19 mouse cellular contexts compared by ENCODE assay signal in genomic region chr3:123527806-123528507, GRCm38 (mm10).
DNase-seq lines count a peak whose midpoint lies in the region; ATAC-seq and TF ChIP-seq lines count a peak whose summit lies in the region.
"Had no signal": no experiment of that assay in that cellular context is flagged by ENCODE, and none has a peak within 500 bp of the region (broad histone marks: within the 10 kb centered on the region; RNA-seq: fewer than 3 reads in every experiment).

No protein-coding gene starts in this region.

- H3K36me3 ChIP-seq in intestine, postnatal 0 days (ENCODE audit: control insufficient read depth, insufficient read depth) = no peaks in the 10 kb centered on the region
- no peaks in the 10 kb centered on the region for H3K36me3 ChIP-seq in liver, embryonic 13.5 days
- no peaks in the 10 kb centered on the region for H3K36me3 ChIP-seq in forebrain, postnatal 0 days (ENCODE audit: insufficient read depth)
- H3K36me3 ChIP-seq: forebrain, embryonic 12.5 days; heart, embryonic 10.5 days; hindbrain, embryonic 10.5 days; limb, embryonic 15.5 days; neural tube, embryonic 15.5 days had no signal

- no peak overlapping the region for H3K9ac ChIP-seq in intestine, postnatal 0 days (ENCODE audit: low read depth, low read length)
- H3K9ac ChIP-seq in liver, embryonic 13.5 days = no peak overlapping the region
- H3K9ac ChIP-seq in forebrain, postnatal 0 days = no peak overlapping the region
- H3K9ac ChIP-seq: forebrain, embryonic 12.5 days; limb, embryonic 15.5 days; neural tube, embryonic 15.5 days had no signal

- no peaks in the 10 kb centered on the region for H3K27me3 ChIP-seq in intestine, postnatal 0 days (replicated peaks; ENCODE audit: control insufficient read depth, insufficient read depth, low read length)
- H3K27me3 ChIP-seq in liver, embryonic 13.5 days = no peaks in the 10 kb centered on the region
- no peaks in the 10 kb centered on the region for H3K27me3 ChIP-seq in forebrain, postnatal 0 days (ENCODE audit: insufficient read depth, low read length)
- H3K27me3 ChIP-seq: forebrain, embryonic 12.5 days; limb, embryonic 15.5 days; neural tube, embryonic 15.5 days had no signal

- H3K9me3 ChIP-seq in intestine, postnatal 0 days (ENCODE audit: control insufficient read depth) = no peaks in the 10 kb centered on the region
- H3K9me3 ChIP-seq in liver, embryonic 13.5 days (replicated peaks) = no peaks in the 10 kb centered on the region
- H3K9me3 ChIP-seq in forebrain, postnatal 0 days (ENCODE audit: low read length) = no peaks in the 10 kb centered on the region
- H3K9me3 ChIP-seq: forebrain, embryonic 12.5 days; heart, embryonic 10.5 days; hindbrain, embryonic 10.5 days; limb, embryonic 15.5 days; neural tube, embryonic 15.5 days had no signal

- H3K4me1 ChIP-seq in intestine, postnatal 0 days (replicated peaks; ENCODE audit: control insufficient read depth, insufficient read depth, low read length) = no peaks in the 10 kb centered on the region
- no peaks in the 10 kb centered on the region for H3K4me1 ChIP-seq in liver, embryonic 13.5 days (replicated peaks)
- H3K4me1 ChIP-seq in forebrain, postnatal 0 days (ENCODE audit: insufficient read depth) = no peaks in the 10 kb centered on the region
- H3K4me1 ChIP-seq: heart, embryonic 10.5 days; limb, embryonic 15.5 days; neural tube, embryonic 15.5 days had no signal

- no peak for TF ChIP-seq CTCF in intestine, postnatal 0 days (IDR thresholded peaks at IDR 0.05; ENCODE audit: low read depth)
- no peak for TF ChIP-seq CTCF in forebrain, postnatal 0 days (IDR thresholded peaks at IDR 0.05; ENCODE audit: low read depth)
- TF ChIP-seq CTCF in gastrocnemius, adult 2 months (IDR thresholded peaks at IDR 0.05) = no peak

- intact Hi-C loops in gastrocnemius, adult 2 months (cut with DNase I) = no loop called here

- WGBS in intestine, postnatal 0 days = 43% methylated on average over 10 of the region's 10 CpGs
- WGBS in liver, embryonic 13.5 days (ENCODE audit: insufficient replicate concordance) = 53% methylated on average over 10 of the region's 10 CpGs
- 81% methylated on average over 10 of the region's 10 CpGs for WGBS in forebrain, postnatal 0 days

- H3K4me2 ChIP-seq in intestine, postnatal 0 days (replicated peaks; ENCODE audit: low read depth) = no peak overlapping the region
- H3K4me2 ChIP-seq in liver, embryonic 13.5 days = no peak overlapping the region
- no peak overlapping the region for H3K4me2 ChIP-seq in forebrain, postnatal 0 days (ENCODE audit: low read depth)
- H3K4me2 ChIP-seq: forebrain, embryonic 12.5 days; limb, embryonic 15.5 days; neural tube, embryonic 15.5 days had no signal

- no peak overlapping the region for H3K27ac ChIP-seq in intestine, postnatal 0 days (ENCODE audit: low read depth, low read length)
- no peak overlapping the region for H3K27ac ChIP-seq in liver, embryonic 13.5 days
- no peak overlapping the region for H3K27ac ChIP-seq in forebrain, postnatal 0 days (ENCODE audit: low read depth, low read length)
- H3K27ac ChIP-seq in gastrocnemius, adult 2 months = no peak overlapping the region
- H3K27ac ChIP-seq: forebrain, embryonic 12.5 days; heart, embryonic 10.5 days; hindbrain, embryonic 10.5 days; limb, embryonic 15.5 days; neural tube, embryonic 15.5 days had no signal

- no peak overlapping the region for H3K4me3 ChIP-seq in intestine, postnatal 0 days (ENCODE audit: low read depth, low read length)
- no peak overlapping the region for H3K4me3 ChIP-seq in liver, embryonic 13.5 days (replicated peaks)
- no peak overlapping the region for H3K4me3 ChIP-seq in forebrain, postnatal 0 days (ENCODE audit: low read depth, low read length)
- H3K4me3 ChIP-seq in gastrocnemius, adult 2 months = no peak overlapping the region
- H3K4me3 ChIP-seq: forebrain, embryonic 12.5 days; heart, embryonic 10.5 days; hindbrain, embryonic 10.5 days; limb, embryonic 15.5 days; neural tube, embryonic 15.5 days had no signal

- ATAC-seq in intestine, postnatal 0 days = peak; percentile 82
- ATAC-seq in liver, embryonic 13.5 days (ENCODE audit: low read depth) = peak; percentile 81
- ATAC-seq in forebrain, postnatal 0 days = no peak
- ATAC-seq: midbrain, embryonic 16.5 days had no signal

- peak; percentile 33 for DNase-seq in kidney, postnatal 14 days
- no peak for DNase-seq in kidney, postnatal 4 days
- DNase-seq in liver, embryonic 13.5 days = no peak
- DNase-seq in yolk sac, embryonic 10.5 days (ENCODE audit: low spot score) = peak; percentile 68
- DNase-seq in forebrain, postnatal 0 days = no peak
- no peak for DNase-seq in gastrocnemius, adult 2 months
- DNase-seq: cerebellum, adult 8-10 months; gastrocnemius, postnatal 36 days; layer of hippocampus, postnatal 36 days; lung, postnatal 4 days; thymus, adult 18-20 months; thymus, postnatal 4 days had no signal

Comparison
In these comparisons a context has a peak if more than half of its experiments do, and no peak if none do; other contexts are left out.
1. DNase-seq: peak in kidney, postnatal 14 days (single experiment) and yolk sac, embryonic 10.5 days (single experiment); none in kidney, postnatal 4 days (0 of 2), liver, embryonic 13.5 days (single experiment), forebrain, postnatal 0 days (single experiment) and gastrocnemius, adult 2 months (single experiment).